Mouse (Mus musculus) embryonic facial prominence, embryonic 14.5 days (tissue): ENCODE data around the gene Prok2. TPM values are rescaled to one million over a fixed set of nuclear protein-coding genes. Genes with fewer than 3 reads are reported as not detected.

ENCODE experiments used
- ATAC-seq: fragments of 200-750 bp; cut with Nextera tagmentation; 2 replicates; pipeline ENCODE4 v1.8.0; 2017; ENCODE audit warnings: low read depth, moderate number of reproducible peaks, moderate TSS enrichment
- DNase-seq: peaks from one replicate; pipeline ENCODE4 v3.0.0-alpha.2; 2015; ENCODE audit warnings: low spot score
- H3K27ac ChIP-seq: fragments of 300-500 bp; sonication (generic); replicated peaks from 2 replicates; pipeline ENCODE4 v1.5.1; 2014; ENCODE audit warnings: low read depth, mild to moderate bottlenecking, low read length, moderate library complexity
- H3K27me3 ChIP-seq: fragments of 300-500 bp; sonication (generic); replicated peaks from 2 replicates; pipeline ENCODE4 v1.6.1; 2014; ENCODE audit warnings: low read length; ENCODE audit not compliant: control insufficient read depth, insufficient read depth
- H3K36me3 ChIP-seq: fragments of 300-500 bp; sonication (generic); 2 replicates; pipeline ENCODE4 v1.6.1; 2014; ENCODE audit warnings: low read length, mixed read lengths; ENCODE audit not compliant: control insufficient read depth, insufficient read depth
- H3K4me1 ChIP-seq: fragments of 300-500 bp; sonication (generic); 2 replicates; pipeline ENCODE4 v1.6.1; 2014; ENCODE audit warnings: antibody characterized with exemption, low read length; ENCODE audit not compliant: control insufficient read depth, insufficient read depth
- H3K4me2 ChIP-seq: fragments of 300-500 bp; sonication (generic); 2 replicates; pipeline ENCODE4 v1.6.1; 2014; ENCODE audit warnings: low read depth, mild to moderate bottlenecking, low read length, moderate library complexity, mixed read lengths
- H3K4me3 ChIP-seq: fragments of 300-500 bp; sonication (generic); 2 replicates; pipeline ENCODE4 v1.5.1; 2014; ENCODE audit warnings: low read depth, mild to moderate bottlenecking, low read length
- H3K9ac ChIP-seq: fragments of 300-500 bp; sonication (generic); 2 replicates; pipeline ENCODE4 v1.6.1; 2014; ENCODE audit warnings: low read depth, mild to moderate bottlenecking, low read length, moderate library complexity, mixed read lengths
- H3K9me3 ChIP-seq: fragments of 300-500 bp; sonication (generic); 2 replicates; pipeline ENCODE4 v1.6.1; 2016; ENCODE audit warnings: low read length; ENCODE audit not compliant: control insufficient read depth
- WGBS: fragments of 180-500 bp; shearing (Covaris S2); extraction: QIAGEN DNeasy Blood & Tissue Kit; methylation state at CpG from one replicate; pipeline ENCODE4 v1.1.7; 2014; 5-methylcytosine and 5-hydroxymethylcytosine counted together
- polyA plus RNA-seq: library from polyadenylated mRNA; unstranded; fragments of >200 nt; fragmentation: Nextera tagmentation; extraction: Ambion mirVana; gene quantifications from 2 replicates; pipeline ENCODE4 v1.2.1, GENCODE M21; 2014

Prok2 gene
- polyA plus RNA-seq, 1 experiment from 2014 or later = 0.84 TPM

DNA sequence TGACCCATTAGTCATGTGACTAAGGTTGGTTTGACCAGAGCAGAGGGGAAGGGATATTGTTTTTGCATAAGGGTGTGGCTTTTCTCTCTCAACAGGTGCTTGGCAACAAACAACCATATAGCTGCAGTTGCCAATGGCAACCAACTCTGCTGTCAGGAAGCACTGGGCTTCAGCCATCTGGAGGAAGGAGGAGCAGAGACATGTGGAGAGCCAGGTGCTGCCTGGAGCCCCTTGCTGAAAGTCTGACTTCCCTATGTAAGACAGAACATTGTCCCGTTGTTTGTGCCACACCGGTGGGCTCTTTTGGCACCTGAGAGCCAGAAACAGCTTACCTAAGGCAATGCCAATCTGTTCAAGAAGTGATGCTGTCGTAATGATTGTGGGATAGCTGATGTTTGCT is 16.7 kb upstream of the Prok2 start:
- DNase-seq (peak; percentile 7), ATAC-seq (no peak)
- no peaks in the 10 kb centered on the region for H3K36me3 ChIP-seq
- WGBS = 89% methylated on average over 3 of the region's 3 CpGs
- no peak overlapping the region for H3K9ac ChIP-seq
- no peak overlapping the region for H3K4me2 ChIP-seq
- no peak overlapping the region for H3K27ac ChIP-seq
- H3K4me3 ChIP-seq = no peak overlapping the region
- H3K4me1 ChIP-seq = no peaks in the 10 kb centered on the region
- H3K27me3 ChIP-seq = no peaks in the 10 kb centered on the region
- H3K9me3 ChIP-seq = no peaks in the 10 kb centered on the region

DNA sequence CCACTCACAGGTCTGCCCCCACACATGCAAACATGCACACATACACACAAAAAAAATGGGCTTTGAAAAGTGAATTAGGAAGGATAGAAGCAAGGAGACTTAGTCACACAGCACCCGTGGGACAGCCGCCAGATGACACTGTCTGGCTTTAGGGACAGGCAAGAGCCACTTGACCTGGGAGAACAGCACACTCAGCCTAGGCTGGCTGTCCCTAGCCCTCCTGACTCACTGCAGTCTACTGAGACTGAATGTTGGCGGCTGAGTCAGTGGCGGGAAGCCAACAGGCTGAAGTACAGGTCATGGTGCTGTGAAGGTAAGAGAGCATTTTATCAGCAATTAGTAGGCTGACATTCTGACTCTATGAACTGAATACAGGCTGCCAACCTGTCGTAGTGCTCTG is 8.5 kb upstream of the Prok2 start:
- Histone ChIP-seq H3K36me3 (no peaks in the 10 kb centered on the region), H3K27me3 (no peaks in the 10 kb centered on the region), H3K4me1 (no peaks in the 10 kb centered on the region), H3K9me3 (no peaks in the 10 kb centered on the region), H3K27ac (no peak overlapping the region), H3K9ac (no peak overlapping the region), H3K4me2 (no peak overlapping the region), H3K4me3 (no peak overlapping the region)
- DNase-seq = no peak
- WGBS = 69% methylated on average over 5 of the region's 5 CpGs
- no peak for ATAC-seq

DNA sequence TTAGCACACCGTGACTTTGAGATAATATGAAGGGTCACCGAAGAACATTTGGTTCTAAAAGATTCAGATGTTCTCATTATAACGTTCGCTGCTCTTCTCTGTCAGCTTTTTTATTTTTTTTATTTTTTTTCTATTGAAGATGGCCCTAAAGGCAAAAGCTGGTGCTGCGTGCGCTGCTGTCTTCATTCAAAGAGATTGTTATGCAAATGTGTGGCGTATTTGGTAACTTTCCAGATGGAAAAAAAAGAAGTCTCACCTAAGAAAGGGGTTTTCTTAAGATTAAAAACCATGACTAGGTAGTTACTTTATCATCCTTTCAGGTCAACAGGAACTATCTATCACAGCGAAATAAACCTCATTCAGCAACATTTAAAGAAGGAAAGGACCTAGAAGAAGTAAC is 6.5 kb upstream of the Prok2 start:
- no peaks in the 10 kb centered on the region for H3K4me1 ChIP-seq
- no peaks in the 10 kb centered on the region for H3K9me3 ChIP-seq
- DNase-seq = no peak
- H3K27ac ChIP-seq = no peak overlapping the region
- ATAC-seq = no peak
- H3K9ac ChIP-seq = no peak overlapping the region
- WGBS = 84% methylated on average over 8 of the region's 8 CpGs
- H3K4me3 ChIP-seq = no peak overlapping the region
- no peak overlapping the region for H3K4me2 ChIP-seq
- H3K36me3 ChIP-seq = no peaks in the 10 kb centered on the region
- no peaks in the 10 kb centered on the region for H3K27me3 ChIP-seq

DNA sequence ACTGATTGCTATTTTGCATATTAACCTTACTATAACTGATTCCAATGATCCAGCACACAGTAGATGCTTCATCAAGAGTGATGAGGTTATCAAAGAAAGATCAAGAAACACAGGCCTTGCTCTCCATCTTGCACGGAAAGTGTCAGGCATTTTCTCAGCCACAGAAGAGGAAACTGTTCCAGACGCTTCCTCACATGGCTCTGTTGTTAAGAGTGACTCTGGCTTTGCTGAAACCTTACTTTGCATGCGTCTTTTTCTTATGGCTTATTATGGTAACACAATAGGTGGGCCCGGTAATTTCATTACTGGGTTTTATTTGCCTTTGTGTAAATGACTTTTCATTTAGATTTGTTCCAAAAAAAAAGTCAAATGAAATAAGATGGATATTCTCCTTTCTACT is 5.7 kb upstream of the Prok2 start:
- Histone ChIP-seq H3K4me1 (no peaks in the 10 kb centered on the region), H3K4me3 (no peak overlapping the region), H3K9ac (no peak overlapping the region), H3K4me2 (no peak overlapping the region), H3K27ac (no peak overlapping the region), H3K9me3 (no peaks in the 10 kb centered on the region), H3K27me3 (peaks cover 1% of the 10 kb centered on the region; the same call in 1 of the 2 replicates), H3K36me3 (no peaks in the 10 kb centered on the region)
- DNase-seq (no peak), ATAC-seq (no peak)
- 77% methylated on average over 4 of the region's 4 CpGs for WGBS

DNA sequence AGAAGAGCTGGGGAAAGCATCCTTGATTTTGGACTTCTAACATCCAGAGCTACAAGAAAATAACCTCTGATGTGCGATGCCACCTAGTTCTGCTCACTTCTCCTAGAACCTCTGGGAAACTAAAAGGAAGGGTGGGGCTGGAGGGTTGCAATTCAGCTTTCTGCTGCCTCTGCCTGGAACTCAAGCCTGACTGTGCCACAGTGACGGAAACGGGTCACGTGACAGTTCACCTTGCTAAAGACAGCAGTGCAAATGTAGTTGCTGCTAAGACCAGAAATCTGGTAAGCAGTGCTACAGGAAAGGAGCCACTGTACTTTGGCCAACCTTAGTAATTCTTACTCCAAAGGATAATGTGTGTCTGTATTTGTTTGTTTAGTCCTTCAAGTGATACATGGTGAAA is 3.7 kb upstream of the Prok2 start:
- no peaks in the 10 kb centered on the region for H3K9me3 ChIP-seq
- H3K9ac ChIP-seq = no peak overlapping the region
- H3K27me3 ChIP-seq = peaks cover 18% of the 10 kb centered on the region
- H3K4me2 ChIP-seq = no peak overlapping the region
- DNase-seq = no peak
- H3K4me1 ChIP-seq = 0 out of 2 replicates have a peak, but pooled peaks cover 4% of the 10 kb centered on the region
- H3K4me3 ChIP-seq = no peak overlapping the region
- H3K27ac ChIP-seq = no peak overlapping the region
- 90% methylated on average over 4 of the region's 4 CpGs for WGBS
- ATAC-seq = no peak
- no peaks in the 10 kb centered on the region for H3K36me3 ChIP-seq

DNA sequence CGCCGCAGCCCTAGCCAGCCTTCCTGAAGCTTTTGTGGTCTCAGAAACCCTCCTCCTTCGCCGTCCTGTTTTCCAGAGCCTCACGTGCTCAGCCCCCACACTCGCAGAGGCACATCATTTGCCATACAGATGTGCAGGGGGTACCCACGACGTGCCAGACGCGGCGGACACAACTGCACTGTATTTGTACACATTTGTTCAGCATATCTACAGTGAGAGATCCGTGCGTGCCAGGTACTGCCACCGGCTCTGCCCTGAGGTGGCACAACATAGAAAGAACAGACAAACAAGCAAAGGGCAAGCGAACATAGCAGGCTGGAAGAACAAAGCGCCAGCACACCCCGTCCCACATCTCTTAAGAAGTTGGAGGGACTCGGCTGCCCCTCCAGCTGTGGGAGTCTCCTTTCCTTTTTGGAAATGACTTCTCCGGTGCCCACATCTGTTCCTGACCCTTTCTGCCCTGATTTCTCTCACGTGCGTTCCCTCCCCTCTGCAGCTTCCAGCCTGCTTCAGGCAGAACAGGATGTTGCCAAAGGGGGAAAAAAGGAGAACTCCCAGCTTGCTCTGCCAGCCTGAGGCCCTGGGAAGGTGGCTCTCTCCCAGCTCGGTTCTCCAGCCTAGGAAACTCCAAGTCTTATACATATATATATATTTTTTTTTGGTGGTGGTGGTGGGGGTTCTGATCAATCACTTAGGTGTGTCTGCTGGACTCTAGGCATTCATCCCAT is 548 bp upstream of the Prok2 start:
- Histone ChIP-seq H3K9me3 (no peaks in the 10 kb centered on the region), H3K9ac (peak overlapping the region; percentile 62), H3K27ac (no peak overlapping the region), H3K36me3 (no peaks in the 10 kb centered on the region), H3K4me2 (peak overlapping the region; percentile 99), H3K4me3 (peak overlapping the region; percentile 54), H3K4me1 (0 out of 2 replicates have a peak, but pooled peaks cover 4% of the 10 kb centered on the region), H3K27me3 (peaks cover 24% of the 10 kb centered on the region)
- 3% methylated on average over 17 of the region's 22 CpGs for WGBS
- ATAC-seq = no peak
- DNase-seq = peak; percentile 16

DNA sequence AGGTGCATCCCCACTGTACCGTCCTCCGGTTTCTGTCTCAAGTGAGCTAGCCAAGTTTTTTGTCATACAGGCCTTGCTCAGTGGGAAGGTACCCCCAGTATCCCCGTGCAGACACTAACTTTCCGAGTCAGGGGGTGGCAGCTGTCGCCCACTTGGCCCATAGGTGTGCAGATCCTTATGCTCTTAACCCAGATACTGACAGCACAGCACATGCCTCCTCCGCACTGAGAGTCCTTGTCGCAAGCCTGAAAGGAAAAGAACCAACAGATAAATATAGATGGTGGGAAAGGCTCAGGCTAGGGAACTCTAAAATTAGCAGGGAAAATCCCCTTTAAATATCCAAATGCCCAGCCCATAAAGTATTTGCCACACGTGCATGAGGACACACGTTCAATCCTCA is 3.8 kb downstream of the Prok2 start:
- 82% methylated on average over 9 of the region's 9 CpGs for WGBS
- Histone ChIP-seq H3K4me1 (0 out of 2 replicates have a peak, but pooled peaks cover 4% of the 10 kb centered on the region), H3K4me2 (no peak overlapping the region), H3K9me3 (no peaks in the 10 kb centered on the region), H3K27ac (no peak overlapping the region), H3K4me3 (no peak overlapping the region), H3K36me3 (no peaks in the 10 kb centered on the region), H3K27me3 (peaks cover 24% of the 10 kb centered on the region), H3K9ac (no peak overlapping the region)
- no peak for DNase-seq
- ATAC-seq = no peak

DNA sequence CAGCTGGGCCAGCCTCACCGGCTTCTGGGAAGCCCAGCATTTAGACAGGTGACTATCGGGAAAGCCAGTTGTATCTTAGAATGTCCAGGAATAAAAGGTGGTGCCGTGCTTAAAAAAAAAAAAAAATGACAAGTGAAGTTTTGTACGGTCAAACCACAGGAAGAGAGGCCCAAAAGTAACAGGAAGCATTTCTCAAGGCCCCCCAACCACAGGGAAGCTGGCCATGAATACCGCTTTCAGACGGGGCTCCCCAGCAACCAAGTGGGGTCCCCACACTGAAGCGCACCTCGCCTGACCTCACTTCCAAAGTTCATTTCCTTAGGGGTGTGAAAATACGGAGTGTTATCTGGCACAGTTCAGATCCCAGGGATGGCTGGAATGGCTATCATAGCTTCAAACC is 5.2 kb downstream of the Prok2 start:
- H3K4me3 ChIP-seq = no peak overlapping the region
- no peak overlapping the region for H3K9ac ChIP-seq
- H3K36me3 ChIP-seq = no peaks in the 10 kb centered on the region
- H3K4me2 ChIP-seq = no peak overlapping the region
- H3K27ac ChIP-seq = no peak overlapping the region
- H3K27me3 ChIP-seq = peaks cover 17% of the 10 kb centered on the region
- H3K9me3 ChIP-seq = no peaks in the 10 kb centered on the region
- DNase-seq (no peak), ATAC-seq (no peak)
- H3K4me1 ChIP-seq = no peaks in the 10 kb centered on the region
- 77% methylated on average over 9 of the region's 9 CpGs for WGBS

DNA sequence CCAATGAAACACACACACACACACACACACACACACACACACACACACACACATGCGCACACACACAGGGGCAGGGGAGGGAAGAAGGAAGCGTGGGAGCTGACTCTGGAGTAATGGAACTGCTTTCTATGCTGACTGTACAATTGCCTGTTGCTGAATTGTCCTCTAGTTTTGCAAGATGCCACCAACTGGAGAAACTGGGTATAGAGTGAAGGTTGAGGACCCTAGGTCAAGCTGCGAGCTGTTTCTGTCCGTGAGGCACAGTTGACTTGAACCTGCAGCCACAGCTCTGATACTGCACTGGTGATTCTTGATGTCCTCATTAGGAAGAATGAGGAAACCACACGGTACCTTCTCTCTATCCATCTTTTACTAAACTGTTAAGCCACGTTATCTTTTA is 10.3 kb downstream of the Prok2 start:
- WGBS = 71% methylated on average over 6 of the region's 6 CpGs
- DNase-seq (no peak), ATAC-seq (no peak)
- Histone ChIP-seq H3K4me3 (no peak overlapping the region), H3K4me1 (no peaks in the 10 kb centered on the region), H3K9ac (no peak overlapping the region), H3K36me3 (no peaks in the 10 kb centered on the region), H3K27me3 (peaks cover 3% of the 10 kb centered on the region; the same call in 1 of the 2 replicates), H3K9me3 (no peaks in the 10 kb centered on the region), H3K27ac (no peak overlapping the region), H3K4me2 (no peak overlapping the region)
